ENCODE assay signal across 8 mouse cellular contexts in genomic region chr11:62251047-62251446, GRCm38 (mm10). TPM values are rescaled to one million over a fixed set of nuclear protein-coding genes. Genes with fewer than 3 reads are reported as not detected.
DNase-seq lines count a peak whose midpoint lies in the region; ATAC-seq and TF ChIP-seq lines count a peak whose summit lies in the region.

No protein-coding gene starts in this region.

- H3K9me3 ChIP-seq in kidney, embryonic 15.5 days (replicated peaks) = no peaks in the 10 kb centered on the region
- no peaks in the 10 kb centered on the region; the same call in 1 of the 2 replicates for H3K9me3 ChIP-seq in embryonic facial prominence, embryonic 10.5 days
- no peaks in the 10 kb centered on the region for H3K9me3 ChIP-seq in limb, embryonic 14.5 days (ENCODE audit: control insufficient read depth, low read length)
- H3K9me3 ChIP-seq in neural tube, embryonic 13.5 days = no peaks in the 10 kb centered on the region

- peak overlapping the region; percentile 94 for H3K4me2 ChIP-seq in kidney, embryonic 15.5 days
- H3K4me2 ChIP-seq in limb, embryonic 14.5 days (replicated peaks; ENCODE audit: low read depth, low read length, severe bottlenecking) = peak overlapping the region; percentile 97
- peak overlapping the region; percentile 95 for H3K4me2 ChIP-seq in neural tube, embryonic 13.5 days

- H3K4me1 ChIP-seq in kidney, embryonic 15.5 days = peaks cover 25% of the 10 kb centered on the region
- H3K4me1 ChIP-seq in embryonic facial prominence, embryonic 10.5 days = peaks cover 54% of the 10 kb centered on the region
- H3K4me1 ChIP-seq in limb, embryonic 14.5 days (ENCODE audit: control insufficient read depth, insufficient read depth, low read length) = peaks cover 29% of the 10 kb centered on the region
- peaks cover 24% of the 10 kb centered on the region for H3K4me1 ChIP-seq in neural tube, embryonic 13.5 days (replicated peaks)

- no peak overlapping the region for H3K27ac ChIP-seq in kidney, embryonic 15.5 days
- peak overlapping the region; percentile 84 for H3K27ac ChIP-seq in embryonic facial prominence, embryonic 10.5 days (replicated peaks)
- 0 out of 2 replicates have a peak overlapping the region, but pooled peaks have one; percentile 30 for H3K27ac ChIP-seq in limb, embryonic 14.5 days (replicated peaks; ENCODE audit: low read depth, low read length)
- no peak overlapping the region for H3K27ac ChIP-seq in neural tube, embryonic 13.5 days (replicated peaks)

- no peak for DNase-seq in kidney, adult 18-20 months
- DNase-seq in embryonic facial prominence, embryonic 10.5 days (ENCODE audit: low spot score) = peak; percentile 73
- peak; percentile 75 for DNase-seq in limb, embryonic 14.5 days (ENCODE audit: low spot score)
- no peak for DNase-seq in left cerebral cortex, adult 18-20 months (ENCODE audit: low spot score in 2 of 2)
- DNase-seq in ovary, postnatal 10 days (ENCODE audit: low spot score) = no peak

- H3K36me3 ChIP-seq in kidney, embryonic 15.5 days = no peaks in the 10 kb centered on the region
- H3K36me3 ChIP-seq in embryonic facial prominence, embryonic 10.5 days (replicated peaks) = no peaks in the 10 kb centered on the region
- H3K36me3 ChIP-seq in limb, embryonic 14.5 days (ENCODE audit: control insufficient read depth, insufficient read depth, low read length) = no peaks in the 10 kb centered on the region
- H3K36me3 ChIP-seq in neural tube, embryonic 13.5 days = no peaks in the 10 kb centered on the region

- H3K27me3 ChIP-seq in kidney, embryonic 15.5 days = peaks cover 48% of the 10 kb centered on the region
- peaks cover 48% of the 10 kb centered on the region for H3K27me3 ChIP-seq in embryonic facial prominence, embryonic 10.5 days (replicated peaks; ENCODE audit: low read depth, poor library complexity, severe bottlenecking)
- peaks cover 11% of the 10 kb centered on the region; the same call in 1 of the 2 replicates for H3K27me3 ChIP-seq in limb, embryonic 14.5 days (ENCODE audit: control insufficient read depth, insufficient read depth, low read length)
- H3K27me3 ChIP-seq in neural tube, embryonic 13.5 days = peaks cover 38% of the 10 kb centered on the region

- WGBS in kidney, embryonic 15.5 days = 60% methylated on average over 11 of the region's 11 CpGs
- 40% methylated on average over 11 of the region's 11 CpGs for WGBS in embryonic facial prominence, embryonic 10.5 days
- WGBS in limb, embryonic 14.5 days = 9% methylated on average over 11 of the region's 11 CpGs
- 66% methylated on average over 11 of the region's 11 CpGs for WGBS in neural tube, embryonic 13.5 days

- no peak overlapping the region for H3K9ac ChIP-seq in kidney, embryonic 15.5 days
- no peak overlapping the region for H3K9ac ChIP-seq in limb, embryonic 14.5 days (ENCODE audit: low read depth, low read length, severe bottlenecking)
- H3K9ac ChIP-seq in neural tube, embryonic 13.5 days = no peak overlapping the region

- no peak for TF ChIP-seq POLR2A in limb, embryonic 14.5 days (IDR thresholded peaks at IDR 0.05; ENCODE audit: borderline replicate concordance, extremely low read depth, insufficient read depth, insufficient read length)

- no peak for ATAC-seq in kidney, embryonic 15.5 days (replicated peaks; ENCODE audit: low FRiP score)
- ATAC-seq in limb, embryonic 14.5 days (ENCODE audit: low FRiP score, low read depth) = peak; percentile 58; the same call in 1 of the 2 replicates
- no peak for ATAC-seq in neural tube, embryonic 13.5 days (ENCODE audit: low read depth)
- no peak for ATAC-seq in inflammation-experienced regulatory T-cells, adult 6 months

- H3K4me3 ChIP-seq in kidney, embryonic 15.5 days (replicated peaks) = no peak overlapping the region
- H3K4me3 ChIP-seq in embryonic facial prominence, embryonic 10.5 days = peak overlapping the region; percentile 42
- peak overlapping the region; percentile 52 for H3K4me3 ChIP-seq in limb, embryonic 14.5 days (replicated peaks; ENCODE audit: low read length)
- H3K4me3 ChIP-seq in neural tube, embryonic 13.5 days = 0 out of 2 replicates have a peak overlapping the region, but pooled peaks have one; percentile 65

RNA-seq across cellular contexts. Expression of gene Adora2b, which starts 2.3 kb away (rescaled TPM):
- 3.3 and 4.0 TPM in 2 replicates for polyA plus RNA-seq in kidney, embryonic 15.5 days (2015; fragmentation: Nextera tagmentation; extraction: Ambion mirVana)
- 7.3 and 8.2 TPM in 2 replicates for polyA plus RNA-seq in embryonic facial prominence, embryonic 10.5 days (2016; fragmentation: Nextera tagmentation; extraction: Ambion mirVana)
- 9.1 and 9.9 TPM in 2 replicates for polyA plus RNA-seq in limb, embryonic 14.5 days (2012; rRNA removed)
- 10.9 and 11.1 TPM in 2 replicates for polyA plus RNA-seq in limb, embryonic 14.5 days (2014; fragmentation: Nextera tagmentation; extraction: Ambion mirVana)
- polyA plus RNA-seq in neural tube, embryonic 13.5 days (2015; fragmentation: Nextera tagmentation; extraction: Ambion mirVana) = 5.9 and 6.0 TPM in 2 replicates
- total RNA-seq in left cerebral cortex, adult 18-20 months (2021) = 1 to 10 TPM; 6.9 to 7.1 TPM
- polyA plus RNA-seq in inflammation-experienced regulatory T-cells, adult 6 months (2017; shearing (Covaris generic)) = not detected

RNA-seq across cellular contexts. Expression of gene Zswim7, which starts 30.1 kb away (rescaled TPM):
- 21.4 and 22.3 TPM in 2 replicates for polyA plus RNA-seq in kidney, embryonic 15.5 days (2015; fragmentation: Nextera tagmentation; extraction: Ambion mirVana)
- polyA plus RNA-seq in embryonic facial prominence, embryonic 10.5 days (2016; fragmentation: Nextera tagmentation; extraction: Ambion mirVana) = 18.1 and 21.7 TPM in 2 replicates
- 17.8 and 19.2 TPM in 2 replicates for polyA plus RNA-seq in limb, embryonic 14.5 days (2012; rRNA removed)
- 23.1 and 24.6 TPM in 2 replicates for polyA plus RNA-seq in limb, embryonic 14.5 days (2014; fragmentation: Nextera tagmentation; extraction: Ambion mirVana)
- 18.0 and 19.3 TPM in 2 replicates for polyA plus RNA-seq in neural tube, embryonic 13.5 days (2015; fragmentation: Nextera tagmentation; extraction: Ambion mirVana)
- 10 to 100 TPM; 17.9 to 18.3 TPM for total RNA-seq in left cerebral cortex, adult 18-20 months (2021)
- 10 to 100 TPM in 1 of 3 experiments, 1 to 10 TPM in 2; 6.6 to 11.8 (median 7.7) TPM for polyA plus RNA-seq in inflammation-experienced regulatory T-cells, adult 6 months (2017; shearing (Covaris generic))

RNA-seq across cellular contexts. Expression of gene Ttc19, which starts 30.2 kb away (rescaled TPM):
- 21.1 and 21.7 TPM in 2 replicates for polyA plus RNA-seq in kidney, embryonic 15.5 days (2015; fragmentation: Nextera tagmentation; extraction: Ambion mirVana)
- 18.3 and 19.5 TPM in 2 replicates for polyA plus RNA-seq in embryonic facial prominence, embryonic 10.5 days (2016; fragmentation: Nextera tagmentation; extraction: Ambion mirVana)
- polyA plus RNA-seq in limb, embryonic 14.5 days (2012; rRNA removed) = 16.7 and 17.2 TPM in 2 replicates
- polyA plus RNA-seq in limb, embryonic 14.5 days (2014; fragmentation: Nextera tagmentation; extraction: Ambion mirVana) = 16.7 and 18.8 TPM in 2 replicates
- polyA plus RNA-seq in neural tube, embryonic 13.5 days (2015; fragmentation: Nextera tagmentation; extraction: Ambion mirVana) = 41.1 and 42.7 TPM in 2 replicates
- total RNA-seq in left cerebral cortex, adult 18-20 months (2021) = 10 to 100 TPM; 89.4 to 91.9 TPM
- 10 to 100 TPM in 2 of 3 experiments, 1 to 10 TPM in 1; 9.2 to 11.0 (median 10.5) TPM for polyA plus RNA-seq in inflammation-experienced regulatory T-cells, adult 6 months (2017; shearing (Covaris generic))

Comparison
In these comparisons a context has a peak if more than half of its experiments do, and no peak if none do; other contexts are left out.
1. H3K27ac ChIP-seq: peak in embryonic facial prominence, embryonic 10.5 days (single experiment) and limb, embryonic 14.5 days (single experiment); none in kidney, embryonic 15.5 days (single experiment) and neural tube, embryonic 13.5 days (single experiment).
2. DNase-seq: peak in embryonic facial prominence, embryonic 10.5 days (single experiment) and limb, embryonic 14.5 days (single experiment); none in kidney, adult 18-20 months (single experiment), left cerebral cortex, adult 18-20 months (0 of 2) and ovary, postnatal 10 days (single experiment).
3. Peak in every context shown above with its lines, with median percentiles within 50 percentile points of each other: H3K4me2 ChIP-seq.